Mouse (Mus musculus): ENCODE data around the gene Map3k6.

DNA sequence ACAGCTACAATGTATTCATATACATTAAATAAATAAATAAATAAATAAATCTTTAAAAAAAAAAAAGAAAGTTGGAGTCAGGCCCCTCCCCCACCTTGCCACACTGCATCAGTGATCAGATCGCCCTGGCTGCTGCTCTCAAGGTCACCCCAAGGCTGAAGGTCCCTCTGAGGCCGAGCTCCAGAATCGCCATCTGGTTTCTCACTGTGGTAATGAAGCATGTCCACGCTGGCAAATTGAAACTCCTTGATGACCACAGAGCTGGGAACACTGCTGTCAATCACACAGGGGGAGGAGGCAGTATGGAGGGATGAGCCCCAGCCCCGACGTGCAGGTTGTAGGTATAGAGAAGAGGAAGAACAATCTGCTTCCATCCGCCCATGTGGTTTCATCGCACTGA lies 13.0 kb upstream of the Map3k6 start:
- TF ChIP-seq CTCF (IDR thresholded peaks at IDR 0.05; ENCODE audit: borderline replicate concordance, extremely low read depth, insufficient read depth, insufficient read length), result no peak
- TF ChIP-seq POLR2A (IDR thresholded peaks at IDR 0.05; ENCODE audit: borderline replicate concordance, extremely low read depth, insufficient read depth, insufficient read length, poor library complexity, severe bottlenecking), result no peak
